Mouse (Mus musculus) large intestine, adult 2 months (tissue): Measurements from ENCODE around the gene Tbx18. TPM values are rescaled to one million over a fixed set of nuclear protein-coding genes. Genes with fewer than 3 reads are reported as not detected.

Experiments used
- DNase-seq: peaks from one replicate; pipeline ENCODE4 v3.0.0-alpha.2; 2012; ENCODE audit warnings: low read depth, low spot score
- WGBS: fragments of 180-500 bp; shearing (Covaris S2); methylation state at CpG from one replicate; pipeline ENCODE4 v1.1.7; 2018; 5-methylcytosine and 5-hydroxymethylcytosine counted together
- polyA plus RNA-seq: library from polyadenylated mRNA; depleted of rRNA; stranded (reverse); fragments of >200 nt; gene quantifications from 2 replicates; pipeline ENCODE4 v1.2.3, GENCODE M21; 2012

Gene Tbx18
- polyA plus RNA-seq, 1 experiment: 0.02 TPM

DNA sequence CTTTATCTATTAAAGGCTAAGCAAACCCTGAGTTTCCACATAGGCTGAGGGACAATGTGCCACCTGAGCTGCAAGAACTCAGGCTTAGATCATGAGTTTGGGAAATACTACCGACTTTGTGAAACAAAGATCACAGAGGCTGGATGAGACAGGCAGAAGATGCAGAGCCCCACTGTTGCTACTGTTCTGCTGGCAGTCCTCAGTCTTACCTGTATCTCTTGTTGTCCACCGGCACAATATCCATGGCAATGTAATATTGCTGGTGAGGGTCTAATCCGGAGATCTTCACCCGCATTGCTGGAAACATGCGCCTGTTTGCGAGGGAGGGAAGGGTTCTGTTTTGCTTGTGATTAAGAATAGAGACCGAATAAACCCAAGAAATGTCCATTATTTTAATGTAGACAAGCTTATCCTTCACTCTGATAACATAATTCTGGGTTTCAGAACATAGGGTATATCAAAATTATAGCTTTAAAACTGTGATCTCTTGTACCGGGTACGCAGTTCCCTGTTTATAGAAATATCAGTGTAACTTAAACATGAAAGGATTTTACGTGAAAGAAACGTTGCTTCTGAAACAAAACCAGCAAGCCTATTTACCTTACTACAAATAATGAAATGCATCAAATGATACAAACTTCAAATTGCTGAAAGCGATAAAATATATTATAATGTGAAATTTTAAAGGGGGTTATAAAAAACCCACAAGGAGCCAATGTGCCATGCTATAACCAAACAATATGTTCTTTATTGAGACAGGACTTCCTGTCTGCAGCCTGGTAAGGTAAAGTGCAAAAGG lies 3.7 kb downstream of the Tbx18 start:
- 12% methylated on average over 12 of the region's 12 CpGs for WGBS
- DNase-seq: no peak

DNA sequence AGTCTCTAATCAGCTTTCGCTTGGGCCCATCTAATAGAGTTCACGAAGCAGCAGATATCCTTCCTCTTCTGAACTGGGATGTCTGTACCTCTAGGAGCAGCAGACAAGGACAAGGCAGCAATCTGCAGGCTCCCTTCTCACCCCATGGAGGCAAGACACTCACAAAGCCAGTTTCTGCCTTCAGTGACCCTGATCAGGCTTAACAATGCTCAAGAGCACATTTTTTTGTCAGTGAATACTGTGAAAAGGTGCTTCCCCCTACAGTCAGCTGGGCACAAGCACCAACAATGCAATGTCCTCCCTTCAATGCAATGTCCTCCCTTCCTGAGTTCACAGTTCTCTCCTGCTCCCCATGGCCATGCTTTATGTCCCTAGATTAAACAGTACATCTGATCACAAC lies 9.3 kb downstream of the Tbx18 start:
- 63% methylated on average over 2 of the region's 2 CpGs for WGBS
- no peak for DNase-seq

DNA sequence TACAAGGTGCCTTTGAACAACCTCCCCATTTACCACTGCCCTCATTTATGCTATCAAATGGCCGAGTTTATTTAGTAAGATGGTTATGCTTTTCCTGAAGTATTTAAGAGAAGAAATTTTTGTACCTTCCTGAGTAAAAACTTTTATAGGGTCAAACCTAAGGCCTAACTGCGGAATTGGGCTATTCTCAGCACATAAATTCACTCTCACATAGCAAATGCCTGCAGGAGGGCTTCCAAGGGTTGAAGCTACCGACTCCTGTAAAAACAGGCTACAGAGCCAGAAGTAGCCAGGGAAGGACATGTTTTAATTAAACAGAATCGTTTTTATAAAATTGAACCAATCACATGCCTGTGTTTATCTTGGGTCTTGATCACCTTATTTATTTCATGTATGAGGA lies 20.7 kb downstream of the Tbx18 start:
- 39% methylated on average over 4 of the region's 4 CpGs for WGBS
- DNase-seq: no peak

DNA sequence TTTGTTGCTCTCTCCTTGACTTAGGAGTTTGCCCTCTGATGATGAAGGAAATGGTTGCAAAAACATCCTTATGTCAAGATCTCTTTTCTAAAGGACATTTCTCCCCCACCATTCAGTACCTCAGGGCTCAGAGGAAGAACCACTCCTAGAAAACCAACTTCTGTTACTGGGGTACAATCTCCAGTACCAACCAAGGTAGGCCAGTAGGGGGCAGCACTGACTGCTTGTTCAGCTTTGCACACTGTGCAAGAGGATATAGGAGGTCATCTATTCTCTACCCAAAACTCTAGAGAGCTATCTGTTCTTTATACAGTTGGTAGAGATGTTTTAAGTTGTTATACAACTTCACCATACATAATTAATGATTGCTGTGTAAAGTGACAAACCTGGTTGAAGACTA lies 22.9 kb downstream of the Tbx18 start:
- DNase-seq: no peak

DNA sequence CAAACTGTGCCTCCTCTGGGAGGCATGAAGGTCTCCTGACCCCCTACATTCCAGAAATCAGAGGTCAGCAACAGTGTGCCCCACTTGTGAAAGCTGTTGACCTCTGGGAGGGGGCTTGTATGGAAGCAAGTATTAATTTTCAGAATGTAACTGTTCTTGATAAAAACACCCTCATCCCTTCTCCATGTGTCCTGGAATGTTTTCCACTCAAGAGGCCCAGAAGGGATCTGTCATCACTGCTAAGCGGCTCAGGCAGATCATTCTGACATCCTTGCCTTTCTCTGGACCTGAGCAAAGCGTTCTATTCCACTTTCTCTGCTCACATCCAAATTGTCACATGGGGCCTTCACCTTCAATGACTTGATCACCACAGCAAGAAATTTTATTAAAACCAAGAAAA lies 28.8 kb downstream of the Tbx18 start:
- WGBS: 79% methylated on average over 2 of the region's 2 CpGs

DNA sequence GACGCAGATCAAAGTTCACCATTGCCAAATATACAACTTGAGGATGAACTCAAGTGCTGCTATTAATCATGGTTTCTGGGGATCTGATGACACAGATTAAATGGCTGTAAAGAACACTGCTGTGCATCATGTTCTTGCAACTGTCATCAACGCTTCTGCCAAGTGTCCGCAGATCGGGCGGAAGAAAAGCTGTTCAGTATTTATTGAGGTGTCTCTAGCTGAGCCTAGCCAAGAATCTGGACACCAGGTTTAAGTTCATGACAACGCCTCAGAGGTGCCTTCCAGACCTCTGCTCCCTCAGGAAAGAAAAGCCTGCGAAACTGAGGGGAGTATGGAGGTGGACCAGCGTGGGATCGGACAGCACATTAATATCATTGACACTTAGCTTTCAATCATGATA lies 44.1 kb downstream of the Tbx18 start:
- 66% methylated on average over 9 of the region's 9 CpGs for WGBS
- no peak for DNase-seq

More for the DNA sequence above, 28.8 kb downstream of the Tbx18 start:
- no peak for DNase-seq

DNA sequence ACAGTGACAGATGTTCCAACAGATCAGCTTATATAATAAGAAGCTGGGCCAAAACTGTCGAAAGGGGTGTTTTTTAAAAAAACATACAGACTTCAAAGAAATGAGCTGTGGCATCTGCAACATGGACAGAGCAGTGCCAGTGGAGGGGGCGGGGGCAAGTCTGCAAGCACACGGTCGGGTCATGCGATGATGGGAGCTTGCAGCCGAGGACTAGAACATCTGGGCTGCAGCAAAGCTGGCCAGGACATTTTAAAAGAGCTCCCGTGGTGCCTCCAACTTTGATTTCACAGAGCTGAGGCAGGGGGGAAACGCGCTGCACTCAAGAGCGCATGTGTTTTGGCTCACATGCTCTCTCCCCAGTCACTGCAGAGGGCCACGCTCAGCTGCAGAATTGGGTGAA lies 48.8 kb downstream of the Tbx18 start:
- no peak for DNase-seq
- 72% methylated on average over 11 of the region's 11 CpGs for WGBS
